In the genomic region with DNA sequence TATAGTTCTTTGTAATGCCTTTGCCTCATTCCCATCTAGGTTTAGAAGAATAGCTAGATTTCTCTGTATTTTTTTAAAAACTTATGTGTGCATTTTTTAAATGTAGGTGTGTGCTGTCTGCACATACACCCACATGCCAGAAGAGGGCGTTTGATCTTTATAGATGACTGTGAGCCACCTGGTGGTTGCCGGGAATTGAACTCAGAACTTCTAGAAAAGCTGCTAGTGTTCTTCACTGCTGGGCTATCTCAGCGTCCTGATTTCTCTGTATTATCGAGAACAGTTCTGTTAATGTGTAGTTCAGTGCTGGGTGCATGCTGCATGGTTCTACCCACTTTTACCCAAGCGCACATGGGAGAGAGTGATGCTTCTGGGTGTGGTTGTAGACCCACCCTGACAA, we compare ENCODE assay signal across 9 mouse cellular contexts. TPM values are rescaled to one million over a fixed set of nuclear protein-coding genes. Genes with fewer than 3 reads are reported as not detected.
DNase-seq lines count a peak whose midpoint lies in the region; ATAC-seq lines count a peak whose summit lies in the region.
"Had no signal": no experiment of that assay in that cellular context is flagged by ENCODE, and none has a peak within 500 bp of the region (broad histone marks: within the 10 kb centered on the region; RNA-seq: fewer than 3 reads in every experiment).

No protein-coding gene starts in this region.

- H3K36me3 ChIP-seq in hindbrain, embryonic 10.5 days = peaks cover 41% of the 10 kb centered on the region
- H3K36me3 ChIP-seq in hindbrain, embryonic 12.5 days = peaks cover 4% of the 10 kb centered on the region; the same call in 1 of the 2 replicates
- no peaks in the 10 kb centered on the region for H3K36me3 ChIP-seq in intestine, embryonic 15.5 days

- no peak overlapping the region for H3K27ac ChIP-seq in hindbrain, embryonic 10.5 days
- no peak overlapping the region for H3K27ac ChIP-seq in hindbrain, embryonic 12.5 days
- no peak overlapping the region for H3K27ac ChIP-seq in intestine, embryonic 15.5 days
- H3K27ac ChIP-seq: macrophage had no signal

- no peaks in the 10 kb centered on the region for H3K9me3 ChIP-seq in hindbrain, embryonic 10.5 days
- H3K9me3 ChIP-seq in hindbrain, embryonic 12.5 days (replicated peaks) = no peaks in the 10 kb centered on the region
- H3K9me3 ChIP-seq in intestine, embryonic 15.5 days = no peaks in the 10 kb centered on the region

- H3K27me3 ChIP-seq in hindbrain, embryonic 10.5 days (ENCODE audit: insufficient read depth, poor library complexity, severe bottlenecking) = no peaks in the 10 kb centered on the region
- no peaks in the 10 kb centered on the region for H3K27me3 ChIP-seq in hindbrain, embryonic 12.5 days
- no peaks in the 10 kb centered on the region for H3K27me3 ChIP-seq in intestine, embryonic 15.5 days (replicated peaks)

- no peak for ATAC-seq in hindbrain, embryonic 12.5 days (ENCODE audit: low FRiP score)
- no peak for ATAC-seq in intestine, embryonic 15.5 days

- WGBS in hindbrain, embryonic 10.5 days = 73% methylated on average over 5 of the region's 5 CpGs
- WGBS in hindbrain, embryonic 12.5 days = 73% methylated on average over 5 of the region's 5 CpGs
- WGBS in intestine, embryonic 15.5 days = 73% methylated on average over 5 of the region's 5 CpGs

- no peak for DNase-seq in hindbrain, embryonic 10.5 days (ENCODE audit: low spot score)
- DNase-seq in CD4-positive helper T cell, adult 2 months (ENCODE audit: low read depth, low spot score) = peak; percentile 73
- peak; percentile 42 for DNase-seq in MN1 (ENCODE audit: low spot score)
- DNase-seq in forelimb bud, embryonic 11.5 days (ENCODE audit: low read depth, low spot score) = peak; percentile 14
- peak; percentile 23 for DNase-seq in lung, postnatal 14 days
- DNase-seq in thymus, postnatal 4 days = peak; percentile 65

- H3K4me3 ChIP-seq in hindbrain, embryonic 10.5 days = peak overlapping the region; percentile 76; the same call in 1 of the 2 replicates
- no peak overlapping the region for H3K4me3 ChIP-seq in hindbrain, embryonic 12.5 days
- no peak overlapping the region for H3K4me3 ChIP-seq in intestine, embryonic 15.5 days (replicated peaks)

- H3K4me2 ChIP-seq in hindbrain, embryonic 12.5 days (replicated peaks) = no peak overlapping the region
- H3K4me2 ChIP-seq in intestine, embryonic 15.5 days (replicated peaks) = no peak overlapping the region

- no peak overlapping the region for H3K9ac ChIP-seq in hindbrain, embryonic 12.5 days
- no peak overlapping the region for H3K9ac ChIP-seq in intestine, embryonic 15.5 days

- peaks cover 23% of the 10 kb centered on the region for H3K4me1 ChIP-seq in hindbrain, embryonic 10.5 days (replicated peaks)
- peaks cover 26% of the 10 kb centered on the region for H3K4me1 ChIP-seq in hindbrain, embryonic 12.5 days
- H3K4me1 ChIP-seq in intestine, embryonic 15.5 days (replicated peaks) = peaks cover 12% of the 10 kb centered on the region

RNA-seq across cellular contexts. Expression of gene Dnajc5, which starts 2.5 kb away (rescaled TPM):
- 101 and 108 TPM in 2 replicates for polyA plus RNA-seq in hindbrain, embryonic 10.5 days (2016; fragmentation: Nextera tagmentation; extraction: Ambion mirVana)
- polyA plus RNA-seq in hindbrain, embryonic 12.5 days (2016; fragmentation: Nextera tagmentation; extraction: Ambion mirVana) = 148 and 150 TPM in 2 replicates
- polyA plus RNA-seq in intestine, embryonic 15.5 days (2015; fragmentation: Nextera tagmentation; extraction: Ambion mirVana) = 74.5 and 76.4 TPM in 2 replicates

RNA-seq across cellular contexts. Expression of gene Tpd52l2, which starts 25.9 kb away (rescaled TPM):
- polyA plus RNA-seq in hindbrain, embryonic 10.5 days (2016; fragmentation: Nextera tagmentation; extraction: Ambion mirVana) = 161 and 169 TPM in 2 replicates
- 120 and 121 TPM in 2 replicates for polyA plus RNA-seq in hindbrain, embryonic 12.5 days (2016; fragmentation: Nextera tagmentation; extraction: Ambion mirVana)
- 133 and 140 TPM in 2 replicates for polyA plus RNA-seq in intestine, embryonic 15.5 days (2015; fragmentation: Nextera tagmentation; extraction: Ambion mirVana)

RNA-seq across cellular contexts. Expression of gene Abhd16b, which starts 29.8 kb away (rescaled TPM):
- polyA plus RNA-seq in hindbrain, embryonic 10.5 days (2016; fragmentation: Nextera tagmentation; extraction: Ambion mirVana) = 0.08 TPM in 1 of 2 replicates, not detected in the other
- polyA plus RNA-seq in hindbrain, embryonic 12.5 days (2016; fragmentation: Nextera tagmentation; extraction: Ambion mirVana) = 0.12 TPM in 1 of 2 replicates, not detected in the other
- 0.18 and 0.30 TPM in 2 replicates for polyA plus RNA-seq in intestine, embryonic 15.5 days (2015; fragmentation: Nextera tagmentation; extraction: Ambion mirVana)
- polyA plus RNA-seq: macrophage had no signal
